Mouse (Mus musculus) intestine, embryonic 15.5 days (tissue): ENCODE data around the gene Prkaa2. TPM values are rescaled to one million over a fixed set of nuclear protein-coding genes. Genes with fewer than 3 reads are reported as not detected.

Experiments
- ATAC-seq: fragments of 200-750 bp; cut with Nextera tagmentation; 2 replicates; pipeline ENCODE4 v1.8.0; 2017; ENCODE audit warnings: moderate TSS enrichment, moderate library complexity
- H3K27ac ChIP-seq: fragments of 300-500 bp; sonication (generic); 2 replicates; pipeline ENCODE4 v1.5.1; 2015; ENCODE audit warnings: mild to moderate bottlenecking, inconsistent platforms
- H3K27me3 ChIP-seq: fragments of 300-500 bp; sonication (generic); replicated peaks from 2 replicates; pipeline ENCODE4 v1.6.1; 2015; ENCODE audit warnings: inconsistent platforms
- H3K36me3 ChIP-seq: fragments of 300-500 bp; sonication (generic); 2 replicates; pipeline ENCODE4 v1.6.1; 2015; ENCODE audit warnings: inconsistent platforms
- H3K4me1 ChIP-seq: fragments of 300-500 bp; sonication (generic); replicated peaks from 2 replicates; pipeline ENCODE4 v1.6.1; 2015; ENCODE audit warnings: inconsistent platforms
- H3K4me2 ChIP-seq: fragments of 300-500 bp; sonication (generic); replicated peaks from 2 replicates; pipeline ENCODE4 v1.6.1; 2015; ENCODE audit warnings: mild to moderate bottlenecking, inconsistent platforms
- H3K4me3 ChIP-seq: fragments of 300-500 bp; sonication (generic); replicated peaks from 2 replicates; pipeline ENCODE4 v1.5.1; 2015; ENCODE audit warnings: inconsistent platforms
- H3K9ac ChIP-seq: fragments of 300-500 bp; sonication (generic); 2 replicates; pipeline ENCODE4 v1.6.1; 2015; ENCODE audit warnings: inconsistent platforms
- H3K9me3 ChIP-seq: fragments of 300-500 bp; sonication (generic); 2 replicates; pipeline ENCODE4 v1.6.1; 2016; ENCODE audit warnings: inconsistent platforms
- WGBS: fragments of 180-500 bp; shearing (Covaris S2); methylation state at CpG from one replicate; pipeline ENCODE4 v1.1.7; 2015; 5-methylcytosine and 5-hydroxymethylcytosine counted together
- polyA plus RNA-seq: library from polyadenylated mRNA; unstranded; fragments of >200 nt; fragmentation: Nextera tagmentation; extraction: Ambion mirVana; gene quantifications from 2 replicates; pipeline ENCODE4 v1.2.1, GENCODE M21; 2015

Gene Prkaa2
- polyA plus RNA-seq = 4.6 and 5.4 TPM in 2 replicates

DNA sequence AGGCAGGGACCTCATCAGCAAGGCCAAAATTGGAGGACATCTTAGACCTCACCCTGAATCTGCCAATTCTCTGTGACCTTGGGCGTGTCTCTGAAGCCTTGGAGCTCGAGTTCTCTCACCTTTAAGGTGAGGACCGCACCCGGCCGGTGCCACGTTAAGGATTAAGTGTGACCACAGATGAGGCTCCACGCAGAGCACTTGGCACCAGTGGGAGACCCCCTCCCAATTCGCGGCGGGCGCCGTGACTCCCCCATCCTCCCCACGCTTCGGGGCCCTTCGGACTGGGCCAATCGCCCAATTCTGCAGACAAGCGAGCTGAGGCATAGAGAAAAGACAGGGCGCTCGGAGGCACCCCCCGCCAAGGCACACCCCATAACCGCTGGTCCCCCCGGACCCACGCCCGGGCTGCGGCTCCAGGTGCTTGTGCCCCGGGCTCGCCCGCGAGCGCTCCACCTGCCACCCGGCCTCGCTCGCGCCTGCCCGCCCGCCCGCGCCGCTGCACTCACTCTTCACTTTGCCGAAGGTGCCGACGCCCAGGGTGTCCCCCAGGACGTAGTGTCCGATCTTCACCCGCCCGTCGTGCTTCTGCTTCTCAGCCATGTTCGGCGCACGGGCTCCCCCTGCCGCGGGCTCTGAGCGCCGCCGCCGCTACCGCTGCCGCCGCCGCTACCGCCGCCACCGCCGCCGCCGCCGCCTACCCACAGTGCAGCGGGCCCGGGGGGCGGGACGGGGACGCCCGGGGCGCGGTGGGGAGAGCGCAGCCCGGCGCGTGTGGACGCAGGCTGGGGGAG lies at the start of gene Prkaa2:
Gene Prkaa2, minus strand, starts transcription at position 692 of the 791 bp plus-strand sequence.
- no peaks in the 10 kb centered on the region for H3K36me3 ChIP-seq
- H3K27ac ChIP-seq = no peak within 1 kb of the TSS
- H3K4me2 ChIP-seq = peak within 1 kb of the TSS; percentile 95
- 0 out of 2 replicates have a peak, but pooled peaks cover 8% of the 10 kb centered on the region for H3K27me3 ChIP-seq
- H3K4me1 ChIP-seq = peaks cover 11% of the 10 kb centered on the region
- under 1% methylated on average over 69 of the region's 80 CpGs for WGBS
- no peaks in the 10 kb centered on the region for H3K9me3 ChIP-seq
- peak within 1 kb of the TSS; percentile 61 for H3K9ac ChIP-seq
- H3K4me3 ChIP-seq = peak within 1 kb of the TSS; percentile 55
- ATAC-seq = peak; percentile 93

DNA sequence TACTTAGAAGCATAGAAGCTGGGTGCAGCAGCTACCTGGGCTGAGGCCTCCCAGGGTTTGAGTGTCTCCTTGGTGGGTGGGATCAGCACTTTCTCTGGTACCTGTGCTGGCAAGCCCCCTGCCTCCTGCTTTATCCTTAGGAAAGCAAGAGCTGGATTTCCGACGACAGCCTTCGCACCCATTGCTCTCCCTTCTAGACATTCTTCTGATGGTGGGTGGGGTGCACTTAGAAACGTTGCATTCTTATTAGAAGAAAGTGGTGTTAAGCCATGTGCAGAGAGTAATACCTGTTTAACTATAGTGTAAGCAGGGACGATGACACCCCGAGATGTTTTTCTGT lies 49.8 kb upstream of the Prkaa2 start:
- no peak overlapping the region for H3K27ac ChIP-seq
- H3K27me3 ChIP-seq = no peaks in the 10 kb centered on the region
- H3K4me3 ChIP-seq = peak overlapping the region; percentile 95
- WGBS = 35% methylated on average over 6 of the region's 6 CpGs
- H3K9me3 ChIP-seq = no peaks in the 10 kb centered on the region
- no peaks in the 10 kb centered on the region for H3K36me3 ChIP-seq
- peak overlapping the region; percentile 62 for H3K4me2 ChIP-seq
- H3K4me1 ChIP-seq = 0 out of 2 replicates have a peak, but pooled peaks cover 4% of the 10 kb centered on the region
- H3K9ac ChIP-seq = peak overlapping the region; percentile 10; the same call in 1 of the 2 replicates
- no peak for ATAC-seq

DNA sequence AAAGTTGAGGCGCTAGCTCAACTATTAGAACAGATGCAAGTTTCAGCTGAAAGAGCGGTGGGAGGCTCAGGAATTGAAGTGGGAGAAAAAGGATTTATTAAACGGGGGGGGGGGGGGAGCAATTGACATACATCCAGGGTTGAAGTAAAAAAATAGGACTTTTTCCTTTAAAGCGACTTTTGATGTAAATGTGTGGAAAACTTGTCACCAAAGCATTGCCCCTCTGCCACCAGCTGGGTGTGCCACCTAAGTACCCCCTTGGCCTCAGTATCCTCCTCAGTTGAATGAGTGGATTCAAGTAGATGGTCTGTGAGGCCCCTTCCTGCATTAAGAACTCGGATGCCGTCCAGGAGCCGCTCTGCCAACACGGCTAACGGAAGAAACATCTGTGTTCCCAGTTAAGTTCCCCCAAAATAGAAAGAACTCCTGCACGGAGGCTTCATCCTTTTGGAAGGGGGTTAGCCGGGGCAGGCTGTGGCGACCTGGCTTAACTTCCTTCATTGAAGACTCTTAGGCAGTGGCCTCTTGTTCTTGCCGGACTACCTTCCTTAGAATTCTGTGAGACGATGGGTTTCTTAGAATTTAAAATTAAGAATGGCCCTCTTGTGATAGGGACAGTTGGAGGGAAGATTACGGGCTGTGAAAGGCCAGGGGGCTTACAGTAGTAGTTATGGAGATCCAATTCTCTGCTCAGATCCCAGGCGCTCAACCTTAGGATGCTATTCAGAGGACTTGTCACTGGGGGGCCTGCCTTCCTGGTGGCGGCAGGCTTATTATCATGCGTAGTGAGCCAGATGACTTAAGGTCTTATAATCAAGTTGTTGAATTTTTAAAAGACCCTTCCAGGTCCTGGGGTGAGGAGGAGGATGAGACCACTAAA lies 49.2 kb upstream of the Prkaa2 start:
- Histone ChIP-seq H3K9me3 (no peaks in the 10 kb centered on the region), H3K4me3 (peak overlapping the region; percentile 95), H3K27me3 (no peaks in the 10 kb centered on the region), H3K27ac (peak overlapping the region; percentile 95; the same call in 1 of the 2 replicates), H3K4me2 (peak overlapping the region; percentile 62), H3K4me1 (0 out of 2 replicates have a peak, but pooled peaks cover 4% of the 10 kb centered on the region), H3K36me3 (no peaks in the 10 kb centered on the region), H3K9ac (peak overlapping the region; percentile 97)
- no peak for ATAC-seq
- 8% methylated on average over 18 of the region's 18 CpGs for WGBS

DNA sequence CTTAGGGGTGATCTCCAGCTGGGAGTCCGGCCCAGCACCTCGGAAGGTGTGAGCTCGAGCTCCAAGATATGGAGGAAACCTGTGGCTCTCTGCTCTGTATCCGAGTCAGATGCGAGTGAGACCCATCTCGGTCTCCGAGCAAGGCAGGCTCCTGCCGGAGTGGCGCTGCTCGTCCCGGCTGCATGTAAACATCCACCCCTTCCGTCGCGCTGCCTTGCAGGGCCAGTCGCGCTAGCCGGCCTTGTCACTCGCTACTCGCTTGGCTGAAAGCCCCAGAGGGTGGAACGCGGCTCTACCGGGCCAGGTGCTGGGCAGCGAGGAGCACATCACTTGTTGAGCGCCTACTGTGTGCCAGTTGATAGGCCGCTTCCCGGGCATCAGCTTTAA lies 48.5 kb upstream of the Prkaa2 start:
- peak; percentile 82 for ATAC-seq
- H3K4me2 ChIP-seq = peak overlapping the region; percentile 62
- no peaks in the 10 kb centered on the region for H3K9me3 ChIP-seq
- no peaks in the 10 kb centered on the region for H3K27me3 ChIP-seq
- WGBS = under 1% methylated on average over 26 of the region's 26 CpGs
- H3K4me3 ChIP-seq = peak overlapping the region; percentile 95
- H3K4me1 ChIP-seq = 0 out of 2 replicates have a peak, but pooled peaks cover 4% of the 10 kb centered on the region
- no peaks in the 10 kb centered on the region for H3K36me3 ChIP-seq
- peak overlapping the region; percentile 97 for H3K9ac ChIP-seq
- peak overlapping the region; percentile 95 for H3K27ac ChIP-seq

DNA sequence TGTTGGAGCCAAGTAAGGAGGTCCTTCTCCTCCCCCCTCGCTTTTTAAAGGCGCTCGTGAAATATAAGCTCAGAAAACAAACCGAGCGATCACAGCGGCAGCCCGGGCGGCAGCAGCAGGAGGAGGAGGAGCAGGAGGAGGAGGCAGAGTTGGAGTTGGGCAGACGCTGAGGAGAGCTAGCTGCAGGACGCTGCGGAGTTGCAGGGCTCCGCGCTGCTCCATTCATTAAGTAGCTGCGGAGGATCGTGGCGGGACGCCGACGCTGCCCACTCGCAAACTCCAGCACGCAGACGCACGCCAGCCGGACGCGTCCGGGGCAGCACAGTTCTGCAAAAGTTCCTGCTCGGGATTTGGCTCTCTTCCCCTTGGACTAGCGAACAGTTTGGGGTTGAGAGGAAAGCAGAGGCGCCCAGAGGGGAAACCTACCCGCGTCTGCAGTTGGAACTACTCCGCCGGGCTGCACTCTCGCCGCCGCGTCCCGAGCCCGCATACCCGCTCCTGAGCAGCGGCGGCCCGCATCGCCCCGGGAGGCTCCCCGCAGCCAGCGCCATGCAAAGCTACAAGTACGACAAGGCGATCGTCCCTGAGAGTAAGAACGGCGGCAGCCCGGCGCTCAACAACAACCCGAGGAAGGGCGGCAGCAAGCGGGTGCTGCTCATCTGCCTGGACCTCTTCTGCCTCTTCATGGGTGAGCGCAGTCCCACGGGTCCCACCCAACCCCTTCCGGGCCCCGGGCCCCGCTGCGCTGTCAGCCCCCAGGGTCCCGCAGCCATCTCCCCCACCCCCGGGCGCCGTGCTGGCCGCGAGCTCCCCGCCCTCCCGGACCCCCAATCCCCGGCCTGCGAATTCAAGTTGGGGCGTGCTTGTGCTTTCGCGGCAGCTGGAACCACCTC lies 47.8 kb upstream of the Prkaa2 start, which contains the start of gene Plpp3:
Gene Plpp3, plus strand, starts transcription at position 72 of the 893 bp plus-strand sequence.
- no peaks in the 10 kb centered on the region for H3K27me3 ChIP-seq
- under 1% methylated on average over 77 of the region's 77 CpGs for WGBS
- H3K4me1 ChIP-seq = 0 out of 2 replicates have a peak, but pooled peaks cover 4% of the 10 kb centered on the region
- H3K27ac ChIP-seq = peak within 1 kb of the TSS; percentile 95
- ATAC-seq = peak; percentile 85
- peak within 1 kb of the TSS; percentile 95 for H3K4me3 ChIP-seq
- peak within 1 kb of the TSS; percentile 62 for H3K4me2 ChIP-seq
- H3K36me3 ChIP-seq = no peaks in the 10 kb centered on the region
- peak within 1 kb of the TSS; percentile 97 for H3K9ac ChIP-seq
- no peaks in the 10 kb centered on the region for H3K9me3 ChIP-seq

DNA sequence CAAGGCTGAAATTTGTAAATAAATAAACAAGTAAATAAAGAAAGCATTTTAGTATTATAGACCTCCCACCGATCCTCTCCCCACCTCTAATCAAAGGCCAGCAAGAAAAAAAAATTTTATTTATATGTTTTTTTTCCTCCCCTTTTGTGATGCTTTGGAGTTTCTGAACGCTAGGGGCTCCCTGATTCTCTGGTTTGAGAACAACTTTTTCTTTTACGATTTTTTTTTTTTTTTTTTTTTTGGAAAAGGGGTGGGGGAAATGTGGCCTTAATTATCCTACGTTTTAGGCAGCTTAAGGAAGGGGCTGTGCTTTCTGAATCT lies 47.2 kb upstream of the Prkaa2 start:
- peak overlapping the region; percentile 95 for H3K4me3 ChIP-seq
- peak overlapping the region; percentile 95; the same call in 1 of the 2 replicates for H3K27ac ChIP-seq
- peak; percentile 16; the same call in 1 of the 2 replicates for ATAC-seq
- H3K9ac ChIP-seq = peak overlapping the region; percentile 97
- no peaks in the 10 kb centered on the region for H3K36me3 ChIP-seq
- no peaks in the 10 kb centered on the region for H3K9me3 ChIP-seq
- H3K27me3 ChIP-seq = no peaks in the 10 kb centered on the region
- H3K4me2 ChIP-seq = peak overlapping the region; percentile 62
- 0 out of 2 replicates have a peak, but pooled peaks cover 4% of the 10 kb centered on the region for H3K4me1 ChIP-seq
- WGBS = under 1% methylated on average over 4 of the region's 4 CpGs

DNA sequence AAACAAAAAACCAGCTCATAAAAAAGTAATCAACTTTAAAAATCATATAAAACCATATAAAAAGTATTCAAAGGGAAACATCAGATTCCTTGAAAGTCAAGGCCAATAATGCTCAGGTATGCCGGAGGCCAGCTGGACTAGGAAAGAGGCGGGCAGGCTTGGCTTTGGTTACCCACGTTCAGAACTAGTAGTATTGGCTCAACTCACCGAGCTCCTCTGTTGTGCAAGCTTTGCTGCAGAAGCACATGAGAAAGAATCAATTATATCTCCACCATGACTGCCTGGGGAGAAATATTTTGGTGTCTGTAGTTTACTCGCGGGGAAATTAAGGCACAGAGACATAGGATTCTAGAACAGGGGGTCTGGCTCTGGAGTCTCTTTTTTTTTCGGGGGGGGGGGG lies 46.6 kb upstream of the Prkaa2 start:
- H3K4me1 ChIP-seq = 0 out of 2 replicates have a peak, but pooled peaks cover 4% of the 10 kb centered on the region
- no peaks in the 10 kb centered on the region for H3K9me3 ChIP-seq
- no peak overlapping the region for H3K27ac ChIP-seq
- no peaks in the 10 kb centered on the region for H3K36me3 ChIP-seq
- no peak overlapping the region for H3K9ac ChIP-seq
- no peak overlapping the region for H3K4me3 ChIP-seq
- no peak overlapping the region for H3K4me2 ChIP-seq
- ATAC-seq = no peak
- 77% methylated on average over 7 of the region's 7 CpGs for WGBS
- no peaks in the 10 kb centered on the region for H3K27me3 ChIP-seq

DNA sequence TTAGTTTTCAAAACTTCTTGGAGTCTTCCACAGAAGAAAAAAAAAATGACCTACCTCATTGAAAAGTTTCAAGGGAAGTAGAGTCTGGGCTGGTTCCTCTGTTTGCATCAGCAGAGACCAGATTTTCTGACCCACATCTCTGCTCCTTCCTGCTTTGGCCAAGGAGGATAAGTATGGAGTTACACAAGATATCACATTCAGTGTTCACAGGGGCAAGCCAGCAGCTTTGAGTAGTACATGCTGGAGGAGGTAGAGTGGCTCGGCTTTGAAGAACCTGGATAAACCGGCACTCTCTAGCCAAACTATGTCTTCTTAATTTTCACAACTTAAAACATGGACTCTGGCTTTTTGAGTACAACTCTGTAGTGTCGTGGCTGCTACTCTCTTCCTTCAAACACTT lies 43.5 kb upstream of the Prkaa2 start:
- H3K4me3 ChIP-seq = no peak overlapping the region
- H3K27ac ChIP-seq = no peak overlapping the region
- no peaks in the 10 kb centered on the region for H3K4me1 ChIP-seq
- no peak overlapping the region for H3K4me2 ChIP-seq
- no peak for ATAC-seq
- WGBS = 80% methylated on average over 3 of the region's 3 CpGs
- H3K9ac ChIP-seq = no peak overlapping the region
- H3K27me3 ChIP-seq = no peaks in the 10 kb centered on the region
- H3K9me3 ChIP-seq = no peaks in the 10 kb centered on the region
- no peaks in the 10 kb centered on the region for H3K36me3 ChIP-seq

DNA sequence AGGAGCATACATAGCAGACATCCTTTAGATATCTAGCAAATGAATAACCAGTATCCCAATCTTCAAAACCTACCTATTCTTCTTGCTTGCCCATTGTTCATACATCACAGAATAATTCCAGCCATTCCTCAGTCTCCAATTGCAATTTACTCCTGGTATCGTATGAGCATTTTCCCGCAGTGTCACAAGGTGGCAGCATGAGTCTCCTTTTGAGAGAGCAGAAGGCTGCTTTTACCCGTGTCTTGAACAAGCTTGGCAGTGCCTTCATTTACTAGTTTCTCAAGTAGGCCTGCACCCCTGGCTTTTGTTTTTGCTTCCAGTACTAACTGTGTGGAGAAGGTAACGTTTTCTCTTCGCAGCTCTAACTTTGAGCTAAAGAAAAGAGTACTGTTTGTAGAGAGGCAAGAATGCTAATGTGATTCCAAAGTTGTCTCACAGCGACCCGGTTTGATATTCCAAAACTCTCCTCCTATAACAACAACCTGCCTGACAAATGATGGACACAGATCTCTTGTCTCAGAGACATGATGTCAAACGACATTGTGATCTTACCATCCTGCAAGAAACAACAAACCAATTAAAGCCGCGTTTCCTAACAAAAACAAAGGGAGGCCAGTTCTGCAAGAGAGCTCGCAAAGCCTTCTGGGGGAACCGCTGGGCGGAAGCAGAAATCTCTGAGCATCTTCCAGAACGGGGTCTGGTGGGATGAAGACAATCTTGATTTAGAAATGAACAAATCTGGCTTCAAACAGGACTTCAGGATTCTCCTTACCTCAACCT lies 42.4 kb upstream of the Prkaa2 start:
- H3K9ac ChIP-seq = no peak overlapping the region
- WGBS = 49% methylated on average over 14 of the region's 14 CpGs
- no peaks in the 10 kb centered on the region for H3K36me3 ChIP-seq
- H3K4me2 ChIP-seq = no peak overlapping the region
- ATAC-seq = 0 out of 2 replicates have a peak, but pooled peaks have one; percentile 58
- no peaks in the 10 kb centered on the region for H3K27me3 ChIP-seq
- no peak overlapping the region for H3K27ac ChIP-seq
- H3K4me1 ChIP-seq = no peaks in the 10 kb centered on the region
- H3K4me3 ChIP-seq = no peak overlapping the region
- no peaks in the 10 kb centered on the region for H3K9me3 ChIP-seq

DNA sequence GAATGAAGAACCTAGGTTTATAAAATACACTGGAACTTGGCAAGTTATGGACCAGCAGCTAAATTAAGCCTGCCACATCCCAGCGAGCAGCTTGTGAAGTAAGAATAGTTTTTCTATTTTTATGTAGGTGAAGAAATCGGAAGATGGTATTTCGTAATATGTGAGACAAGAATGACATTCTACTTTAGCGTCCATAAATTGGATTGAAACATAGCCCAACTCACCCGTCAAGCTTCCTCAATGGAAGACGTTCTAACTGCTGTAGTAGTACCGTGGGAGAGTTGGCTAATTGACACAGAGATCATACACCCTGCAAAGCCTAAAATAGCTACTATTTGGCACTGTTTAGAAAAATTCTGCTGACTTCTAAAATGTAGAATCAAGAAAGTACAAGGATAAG lies 39.8 kb upstream of the Prkaa2 start:
- WGBS = 82% methylated on average over 7 of the region's 7 CpGs
- Histone ChIP-seq H3K4me3 (no peak overlapping the region), H3K27ac (no peak overlapping the region), H3K27me3 (no peaks in the 10 kb centered on the region), H3K36me3 (no peaks in the 10 kb centered on the region), H3K4me2 (no peak overlapping the region), H3K9ac (no peak overlapping the region), H3K9me3 (no peaks in the 10 kb centered on the region), H3K4me1 (no peaks in the 10 kb centered on the region)
- no peak for ATAC-seq
